Mouse (Mus musculus) layer of hippocampus, adult 2 months (tissue): ENCODE data around the gene Olfr453. TPM values are rescaled to one million over a fixed set of nuclear protein-coding genes. Genes with fewer than 3 reads are reported as not detected.

Experiments used
- DNase-seq, 2 experiments: peaks; one replicate each; pipeline ENCODE4 v3.0.0; 2022; ENCODE audit warnings: low spot score in 2 of 2
- H3K27ac ChIP-seq: fragments of 200-600 bp; 2 replicates; pipeline ENCODE4 v1.8.1; 2022
- H3K4me3 ChIP-seq: fragments of 200-600 bp; 2 replicates; pipeline ENCODE4 v1.8.1; 2022; ENCODE audit warnings: mild to moderate bottlenecking
- CTCF ChIP-seq: fragments of 200-600 bp; conservative IDR thresholded peaks from 2 replicates; pipeline ENCODE4 v1.8.1; 2022; ENCODE audit warnings: antibody characterized with exemption, mild to moderate bottlenecking, moderate library complexity
- total RNA-seq, 2 experiments: library from RNA; stranded (reverse); gene quantifications; 2 replicates each; pipeline ENCODE4 v1.2.3; 2021

The Olfr453 gene
- total RNA-seq, 2 experiments from 2014 or later, result not detected

GRCm38 (mm10) chr6:42790247-42790948, 51.2 kb downstream of the Olfr453 start:
- no peak overlapping the region for H3K27ac ChIP-seq
- DNase-seq, result no peak
- TF ChIP-seq CTCF, result peak; percentile 44

GRCm38 (mm10) chr6:42790949-42791556, 51.9 kb downstream of the Olfr453 start:
- no peak for TF ChIP-seq CTCF
- no peak overlapping the region for H3K4me3 ChIP-seq
- no peak for DNase-seq
- no peak overlapping the region for H3K27ac ChIP-seq

More at GRCm38 (mm10) chr6:42790247-42790948, 51.2 kb downstream of the Olfr453 start:
- no peak overlapping the region for H3K4me3 ChIP-seq

GRCm38 (mm10) chr6:42794982-42795381, 55.8 kb downstream of the Olfr453 start:
- no peak overlapping the region for H3K27ac ChIP-seq
- no peak for DNase-seq
- TF ChIP-seq CTCF, result no peak
- no peak overlapping the region for H3K4me3 ChIP-seq

Other genes with a start within 250 kb of the Olfr453 start
- gene Olfr455, start 191.8 kb upstream of the Olfr453 start, total RNA-seq, result not detected
- not detected for gene Tcaf3, start 141.7 kb upstream of the Olfr453 start, total RNA-seq
- under 1 TPM; 0.49 to 0.87 TPM for gene Tcaf2, start 94.1 kb upstream of the Olfr453 start, total RNA-seq
- 100 to 1,000 TPM; 215 to 221 TPM for gene Tcaf1, start 29.3 kb upstream of the Olfr453 start, total RNA-seq
- gene Olfr38, start 17.0 kb downstream of the Olfr453 start, total RNA-seq, result not detected
- not detected for gene Olfr452, start 45.7 kb downstream of the Olfr453 start, total RNA-seq
- not detected for gene Olfr450, start 72.6 kb downstream of the Olfr453 start, total RNA-seq
- gene Olfr449, start 95.0 kb downstream of the Olfr453 start, total RNA-seq, result not detected
- gene Olfr448, start 151.1 kb downstream of the Olfr453 start, total RNA-seq, result not detected
- gene Olfr447, start 169.5 kb downstream of the Olfr453 start, total RNA-seq, result not detected
- not detected for gene Olfr446, start 182.0 kb downstream of the Olfr453 start, total RNA-seq
- gene Olfr444, start 209.7 kb downstream of the Olfr453 start, total RNA-seq, result not detected